Mouse (Mus musculus) bone marrow, adult 2 months (tissue): ENCODE measurements at regions not wholly inside any gene's neighbourhood (a gene's known extent, or its start where the extent isn't known, plus 50 kb on each side); places are given as distances from the start of the nearest gene placed in this dataset.

Source experiments
- CTCF ChIP-seq: fragments of 200-500 bp; IDR thresholded peaks from 2 replicates; pipeline ENCODE4 v1.5.1; 2011; ENCODE audit warnings: low read length, control low read depth; ENCODE audit not compliant: control insufficient read depth, insufficient read depth
- POLR2A ChIP-seq: fragments of 200-500 bp; IDR thresholded peaks from 2 replicates; pipeline ENCODE4 v1.6.1; 2011; ENCODE audit warnings: low read depth, mild to moderate bottlenecking, control low read depth, low read length, borderline replicate concordance; ENCODE audit not compliant: control insufficient read depth

GRCm38 (mm10) chr6:99909921-99910320 lies 183.7 kb upstream of the Prok2 start:
- TF ChIP-seq CTCF (no peak), POLR2A (no peak)
